Mouse (Mus musculus): ENCODE results near the gene Pdlim1. TPM values are rescaled to one million over a fixed set of nuclear protein-coding genes. Genes with fewer than 3 reads are reported as not detected.

Pdlim1 gene
- polyA plus RNA-seq, 1 experiment from 2014 or later, result 58.9 TPM

Other genes with a start within 250 kb of the Pdlim1 start
- gene Cyp2c54, start 198.0 kb downstream of the Pdlim1 start, polyA plus RNA-seq (2016; fragmentation: Nextera tagmentation; extraction: Ambion mirVana), result not detected in 2 replicates
- gene Cyp2c50, start 182.2 kb downstream of the Pdlim1 start, polyA plus RNA-seq (2016; fragmentation: Nextera tagmentation; extraction: Ambion mirVana), result not detected in 2 replicates
- gene Cyp2c70, start 84.5 kb downstream of the Pdlim1 start, polyA plus RNA-seq (2016; fragmentation: Nextera tagmentation; extraction: Ambion mirVana), result not detected in 2 replicates
- 66.8 and 69.3 TPM in 2 replicates for gene Sorbs1, start 241.9 kb upstream of the Pdlim1 start, polyA plus RNA-seq (2016; fragmentation: Nextera tagmentation; extraction: Ambion mirVana)

Measured in forebrain, embryonic 12.5 days (tissue).